Mouse (Mus musculus) forebrain, embryonic 10.5 days (tissue): ENCODE data around the gene Gm20814. TPM values are rescaled to one million over a fixed set of nuclear protein-coding genes. Genes with fewer than 3 reads are reported as not detected.
"Not testable (repeated sequence)": the region's sequence is repeated elsewhere in the genome, so short reads cannot be mapped to it uniquely, and the experiment has no call there.

Experiments
- DNase-seq: peaks from one replicate; pipeline ENCODE4 v3.0.0-alpha.2; 2017; ENCODE audit warnings: low spot score; ENCODE audit errors: extremely low spot score
- H3K27ac ChIP-seq: fragments of 300-500 bp; sonication (generic); 2 replicates; pipeline ENCODE4 v1.5.1; 2016; ENCODE audit warnings: mild to moderate bottlenecking
- H3K27me3 ChIP-seq: fragments of 300-500 bp; sonication (generic); 2 replicates; pipeline ENCODE4 v1.6.1; 2016; ENCODE audit warnings: mild to moderate bottlenecking; ENCODE audit not compliant: poor library complexity, severe bottlenecking
- H3K36me3 ChIP-seq: fragments of 300-500 bp; sonication (generic); replicated peaks from 2 replicates; pipeline ENCODE4 v1.6.1; 2016; ENCODE audit warnings: mild to moderate bottlenecking, moderate library complexity
- H3K4me1 ChIP-seq: fragments of 300-500 bp; sonication (generic); 2 replicates; pipeline ENCODE4 v1.6.1; 2016
- H3K4me3 ChIP-seq: fragments of 300-500 bp; sonication (generic); 2 replicates; pipeline ENCODE4 v1.5.1; 2016; ENCODE audit warnings: mild to moderate bottlenecking, moderate library complexity
- H3K9me3 ChIP-seq: fragments of 300-500 bp; sonication (generic); 2 replicates; pipeline ENCODE4 v1.6.1; 2016; ENCODE audit warnings: mild to moderate bottlenecking, moderate library complexity
- WGBS: fragments of 180-500 bp; shearing (Covaris S2); methylation state at CpG from one replicate; pipeline ENCODE4 v1.1.7; 2016; 5-methylcytosine and 5-hydroxymethylcytosine counted together
- polyA plus RNA-seq: library from polyadenylated mRNA; unstranded; fragments of >200 nt; fragmentation: Nextera tagmentation; extraction: Ambion mirVana; gene quantifications from 2 replicates; pipeline ENCODE4 v1.2.1, GENCODE M21; 2016

The Gm20814 gene
- not detected in 2 replicates for polyA plus RNA-seq

GRCm38 (mm10) chrY:75195556-75195955 is at the start of gene Gm20814:
Gene Gm20814, plus strand, starts transcription at chrY:75195856.
- WGBS = no CpG with 5 or more reads among the region's 6 CpGs
- not testable (repeated sequence) for DNase-seq, H3K27ac ChIP-seq, H3K27me3 ChIP-seq, H3K36me3 ChIP-seq, H3K4me3 ChIP-seq, H3K4me1 ChIP-seq, H3K9me3 ChIP-seq
